Mouse (Mus musculus) bone marrow, adult 2 months (tissue): ENCODE data around the gene Bcar3.

Experiments
- CTCF ChIP-seq: fragments of 200-500 bp; IDR thresholded peaks from 2 replicates; pipeline ENCODE4 v1.5.1; 2011; ENCODE audit warnings: low read length, control low read depth; ENCODE audit not compliant: control insufficient read depth, insufficient read depth
- POLR2A ChIP-seq: fragments of 200-500 bp; IDR thresholded peaks from 2 replicates; pipeline ENCODE4 v1.6.1; 2011; ENCODE audit warnings: low read depth, mild to moderate bottlenecking, control low read depth, low read length, borderline replicate concordance; ENCODE audit not compliant: control insufficient read depth

DNA sequence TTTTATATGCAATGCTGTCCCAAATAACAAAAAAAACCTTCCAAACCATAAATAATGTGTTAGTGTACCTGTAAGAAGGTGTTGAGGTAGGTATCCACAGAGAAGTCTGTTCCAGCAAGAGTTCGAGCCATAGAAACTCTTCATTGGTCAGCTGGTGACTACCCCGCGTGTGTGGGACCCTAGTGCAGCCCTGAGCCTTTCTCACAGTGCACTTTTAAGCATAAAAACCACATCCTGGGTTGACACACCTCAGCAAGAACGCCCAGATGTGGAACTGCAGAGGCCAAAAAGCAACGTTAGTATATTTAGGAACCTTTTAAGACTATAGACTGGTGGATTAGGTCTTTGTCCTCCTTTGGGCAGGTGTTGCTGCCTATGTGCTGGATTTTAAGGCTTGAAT lies 6.7 kb upstream of the Bcar3 start:
- TF ChIP-seq POLR2A (no peak), CTCF (no peak)
